Mouse (Mus musculus): ENCODE measurements around the gene Zfp169. TPM values are rescaled to one million over a fixed set of nuclear protein-coding genes. Genes with fewer than 3 reads are reported as not detected.

Gene Zfp169
- total and polyA plus RNA-seq, 3 experiments = 2.9 to 6.6 (median 4.2) TPM

GRCm38 (mm10) chr13:48490396-48491182 lies 22.7 kb downstream of the Zfp169 start:
- no peaks in the 10 kb centered on the region for H3K79me2 ChIP-seq (replicated peaks; ENCODE audit: control insufficient read depth, extremely low read depth, insufficient read depth, poor library complexity, severe bottlenecking)
- peaks cover 0 to 22% of the 10 kb centered on the region in 2 experiments; a peak in 2 of 4 replicates for H3K4me1 ChIP-seq (ENCODE audit: control insufficient read depth in 1 of 2, insufficient read depth in 2 of 2)
- H3K4me3 ChIP-seq (replicated peaks in 1 of 3; ENCODE audit: low read depth in 2 of 3, low read length in 2 of 3, poor library complexity in 1 of 3) = no peak overlapping the region
- dilution Hi-C loops (cut with MboI; ENCODE audit: extremely low pct_ligation_motif_present, extremely low pct_unique_long_range_greater_than_20kb, low sequenced_read_pairs) = no loop called here
- no peak overlapping the region for H3K9ac ChIP-seq (ENCODE audit: insufficient read depth, low read depth)
- TF ChIP-seq MAZ (IDR thresholded peaks at IDR 0.05; ENCODE audit: low read depth, low read length) = no peak
- no peak for TF ChIP-seq USF1 (IDR thresholded peaks at IDR 0.05; ENCODE audit: low read depth, low read length)
- TF ChIP-seq MAFK (IDR thresholded peaks at IDR 0.05; ENCODE audit: insufficient replicate concordance, low read length) = no peak
- TF ChIP-seq MEF2A (IDR thresholded peaks at IDR 0.05; ENCODE audit: borderline replicate concordance, low read depth, low read length) = no peak
- no peak for TF ChIP-seq PAX5 (IDR thresholded peaks at IDR 0.05; ENCODE audit: low read length)
- TF ChIP-seq CHD1 (IDR thresholded peaks at IDR 0.05; ENCODE audit: low read depth, low read length) = no peak
- no peak for TF ChIP-seq MYC (IDR thresholded peaks at IDR 0.05; ENCODE audit: low read depth, low read length)
- TF ChIP-seq TCF12 (IDR thresholded peaks at IDR 0.05; ENCODE audit: low read depth, low read length) = no peak
- no peak for TF ChIP-seq EP300 (IDR thresholded peaks at IDR 0.05; ENCODE audit: low read length)
- TF ChIP-seq MAX (IDR thresholded peaks at IDR 0.05; ENCODE audit: low read length) = no peak
- no peak for TF ChIP-seq BHLHE40 (IDR thresholded peaks at IDR 0.05; ENCODE audit: low read depth, low read length)
- no peak for TF ChIP-seq MXI1 (IDR thresholded peaks at IDR 0.05; ENCODE audit: low read depth, low read length)
- no peak for TF ChIP-seq ZC3H11A (IDR thresholded peaks at IDR 0.05; ENCODE audit: low read depth, low read length)
- TF ChIP-seq ZKSCAN1 (IDR thresholded peaks at IDR 0.05; ENCODE audit: borderline replicate concordance, low read depth, low read length) = no peak
- H3K36me3 ChIP-seq (replicated peaks in 1 of 2; ENCODE audit: control insufficient read depth in 1 of 2, insufficient read depth in 1 of 2, low read length in 1 of 2) = peaks cover 27 to 76% of the 10 kb centered on the region in 2 experiments
- H3K9me3 ChIP-seq (replicated peaks; ENCODE audit: low read length) = peaks cover 25% of the 10 kb centered on the region
- in situ Hi-C loops (cut with MboI; ENCODE audit: low pct_ligation_motif_present, low pct_unique_long_range_greater_than_20kb, low sequenced_read_pairs) = no loop called here
- DNase-seq (ENCODE audit: extremely low read depth) = no peak
- H3K4me2 ChIP-seq (ENCODE audit: insufficient read depth, low read depth, poor library complexity, severe bottlenecking) = no peak overlapping the region
- no peaks in the 10 kb centered on the region for H3K27me3 ChIP-seq (replicated peaks)
- H3K27ac ChIP-seq (ENCODE audit: insufficient read depth, low read depth) = no peak overlapping the region

- H3K27me3 ChIP-seq (replicated peaks) = no peaks in the 10 kb centered on the region
- no peak overlapping the region for H3K9ac ChIP-seq (ENCODE audit: insufficient read depth, low read depth)
- TF ChIP-seq ZMIZ1 (IDR thresholded peaks at IDR 0.05; ENCODE audit: low read depth, low read length) (no peak), JUN (IDR thresholded peaks at IDR 0.05; ENCODE audit: insufficient read depth, low read depth, low read length) (no peak), TBP (conservative IDR thresholded peaks at IDR 0.05; ENCODE audit: low read depth, low read length) (no peak), HCFC1 (IDR thresholded peaks at IDR 0.05; ENCODE audit: low read depth, low read length) (no peak), CTCF (conservative IDR thresholded peaks at IDR 0.05 in 1 of 2, IDR thresholded peaks at IDR 0.05 in 1 of 2; ENCODE audit: low read depth in 2 of 2, low read length in 2 of 2) (no peak), ZC3H11A (IDR thresholded peaks at IDR 0.05; ENCODE audit: low read depth, low read length) (no peak), MAZ (IDR thresholded peaks at IDR 0.05; ENCODE audit: low read depth, low read length) (no peak), RCOR1 (conservative IDR thresholded peaks at IDR 0.05; ENCODE audit: low read depth, low read length) (no peak), MEF2A (IDR thresholded peaks at IDR 0.05; ENCODE audit: borderline replicate concordance, low read depth, low read length) (no peak), NELFE (IDR thresholded peaks at IDR 0.05; ENCODE audit: low read depth, low read length) (no peak)
- no peaks in the 10 kb centered on the region for H3K9me3 ChIP-seq (replicated peaks; ENCODE audit: low read length)
- dilution Hi-C loops (cut with MboI; ENCODE audit: extremely low pct_ligation_motif_present, extremely low pct_unique_long_range_greater_than_20kb, low sequenced_read_pairs) (no loop called here), in situ Hi-C loops (cut with MboI; ENCODE audit: low pct_ligation_motif_present, low pct_unique_long_range_greater_than_20kb, low sequenced_read_pairs) (no loop called here)
- no peak overlapping the region for H3K4me3 ChIP-seq (replicated peaks in 1 of 3; ENCODE audit: low read depth in 2 of 3, low read length in 2 of 3, poor library complexity in 1 of 3)
- H3K4me2 ChIP-seq (ENCODE audit: insufficient read depth, low read depth, poor library complexity, severe bottlenecking) = no peak overlapping the region
- H3K36me3 ChIP-seq (replicated peaks in 1 of 2; ENCODE audit: control insufficient read depth in 1 of 2, insufficient read depth in 1 of 2, low read length in 1 of 2) = peaks cover 1 to 34% of the 10 kb centered on the region in 2 experiments
- no peak for DNase-seq (ENCODE audit: extremely low read depth)
- H3K79me2 ChIP-seq (replicated peaks; ENCODE audit: control insufficient read depth, extremely low read depth, insufficient read depth, poor library complexity, severe bottlenecking) = no peaks in the 10 kb centered on the region
- 0 out of 4 replicates have a peak, but pooled peaks cover 0 to 3% of the 10 kb centered on the region in 2 experiments for H3K4me1 ChIP-seq (ENCODE audit: control insufficient read depth in 1 of 2, insufficient read depth in 2 of 2)
- H3K27ac ChIP-seq (ENCODE audit: insufficient read depth, low read depth) = no peak overlapping the region
These were observed 29.6 kb downstream of the Zfp169 start for GRCm38 (mm10) chr13:48483606-48484005.

Measured in CH12.LX (cell line).